Mouse (Mus musculus) bone marrow, adult 2 months (tissue): Measurements from ENCODE around the gene Aldh8a1.

Source experiments
- CTCF ChIP-seq: fragments of 200-500 bp; IDR thresholded peaks from 2 replicates; pipeline ENCODE4 v1.5.1; 2011; ENCODE audit warnings: low read length, control low read depth; ENCODE audit not compliant: control insufficient read depth, insufficient read depth
- POLR2A ChIP-seq: fragments of 200-500 bp; IDR thresholded peaks from 2 replicates; pipeline ENCODE4 v1.6.1; 2011; ENCODE audit warnings: low read depth, mild to moderate bottlenecking, control low read depth, low read length, borderline replicate concordance; ENCODE audit not compliant: control insufficient read depth

GRCm38 (mm10) chr10:21361871-21362270 is 15.2 kb upstream of the Aldh8a1 start:
- TF ChIP-seq POLR2A: no peak
- no peak for TF ChIP-seq CTCF
